Mouse (Mus musculus) embryo, embryonic 9.5 days (tissue): ENCODE measurements around the gene Atp6v1e2.

Experiments used
- DNase-seq: peaks from one replicate; pipeline ENCODE4 v3.0.0-alpha.2; 2017; ENCODE audit errors: extremely low spot score

Atp6v1e2 gene

DNA sequence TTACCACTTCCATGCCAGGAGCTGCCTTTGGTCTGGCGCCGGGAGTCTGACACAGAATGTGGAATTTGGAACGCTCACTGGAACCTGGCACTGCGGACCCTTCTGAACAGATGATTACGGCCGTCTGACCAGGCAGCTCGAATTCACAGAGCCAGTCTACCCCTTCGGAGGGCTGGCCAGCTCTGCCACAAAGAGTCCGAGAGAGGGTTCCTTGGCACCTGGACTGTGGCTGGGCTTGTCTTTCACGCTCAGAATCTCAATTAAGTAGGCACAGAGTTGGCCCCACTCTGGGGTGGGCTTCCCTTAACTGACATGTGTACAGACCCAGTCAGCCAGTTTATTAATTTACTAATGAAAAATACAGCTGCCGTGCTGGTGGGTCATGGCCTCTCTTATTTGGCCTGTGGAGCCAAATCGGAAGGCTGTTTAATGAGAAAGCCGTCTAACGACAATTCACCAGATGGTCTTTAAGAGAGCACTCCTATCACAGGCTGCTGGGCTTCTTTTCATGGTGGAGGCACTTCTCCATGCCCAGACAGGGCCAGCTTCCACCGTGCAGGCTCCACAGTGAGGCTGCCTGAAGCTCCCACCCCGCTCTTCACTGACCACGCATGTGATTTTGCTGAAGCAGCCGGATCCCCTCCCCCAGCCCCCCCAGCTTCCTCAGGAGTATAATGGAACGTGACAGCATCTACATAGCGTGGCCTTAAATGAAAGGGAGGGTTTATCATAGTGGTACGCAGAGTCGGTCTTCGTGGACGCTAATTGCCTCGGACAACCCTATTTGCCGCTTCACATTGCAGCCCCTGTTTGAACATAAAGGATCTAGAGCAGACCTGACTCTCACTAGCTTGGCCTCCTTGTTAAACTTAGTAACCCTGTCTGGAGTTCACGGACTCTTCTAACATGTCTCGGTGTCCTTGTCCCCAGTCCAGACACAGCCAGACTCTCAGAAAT is at the start of gene Atp6v1e2:
Atp6v1e2 (minus strand) TSS at position 58 of the 957 bp plus-strand sequence.
- no peak for DNase-seq

DNA sequence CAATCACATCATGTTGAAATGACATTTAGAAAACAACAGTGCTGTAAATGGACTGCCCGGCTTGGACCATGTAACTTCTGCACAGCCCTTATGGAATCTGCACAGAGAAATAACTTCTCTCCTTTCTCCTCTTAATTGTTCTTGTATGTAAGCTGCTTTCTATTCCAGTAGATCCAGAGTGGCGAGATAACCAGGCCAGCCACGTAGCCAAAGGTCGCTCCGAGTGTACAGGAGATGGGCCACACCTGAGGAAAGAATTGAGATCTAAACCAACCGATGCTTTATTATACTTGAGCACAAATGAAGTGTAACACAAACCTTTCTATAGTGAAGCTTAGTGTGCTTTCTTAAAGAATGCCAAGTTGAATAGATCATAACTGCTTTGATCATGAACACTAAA is 49.6 kb upstream of the Atp6v1e2 start:
- no peak for DNase-seq

DNA sequence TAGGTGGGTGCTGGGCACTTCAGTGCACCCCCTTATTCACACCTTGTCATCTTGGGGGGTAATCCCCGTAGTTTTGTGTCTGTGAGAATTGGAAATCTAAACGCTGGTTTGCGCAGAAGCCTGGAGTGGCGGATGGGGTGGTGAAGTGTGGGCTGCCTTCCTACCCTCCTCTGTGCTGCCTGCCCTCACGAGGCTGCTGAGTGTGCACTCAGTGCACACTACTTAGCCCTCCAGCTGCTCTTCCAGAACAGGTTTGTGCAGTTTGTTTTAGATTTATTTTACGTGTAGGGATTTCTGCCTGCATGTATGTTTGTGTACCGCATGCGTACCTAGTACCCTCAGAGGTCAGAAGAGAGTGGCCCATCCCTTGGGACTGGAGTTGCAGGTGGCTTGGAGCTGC is 43.6 kb upstream of the Atp6v1e2 start:
- no peak for DNase-seq

DNA sequence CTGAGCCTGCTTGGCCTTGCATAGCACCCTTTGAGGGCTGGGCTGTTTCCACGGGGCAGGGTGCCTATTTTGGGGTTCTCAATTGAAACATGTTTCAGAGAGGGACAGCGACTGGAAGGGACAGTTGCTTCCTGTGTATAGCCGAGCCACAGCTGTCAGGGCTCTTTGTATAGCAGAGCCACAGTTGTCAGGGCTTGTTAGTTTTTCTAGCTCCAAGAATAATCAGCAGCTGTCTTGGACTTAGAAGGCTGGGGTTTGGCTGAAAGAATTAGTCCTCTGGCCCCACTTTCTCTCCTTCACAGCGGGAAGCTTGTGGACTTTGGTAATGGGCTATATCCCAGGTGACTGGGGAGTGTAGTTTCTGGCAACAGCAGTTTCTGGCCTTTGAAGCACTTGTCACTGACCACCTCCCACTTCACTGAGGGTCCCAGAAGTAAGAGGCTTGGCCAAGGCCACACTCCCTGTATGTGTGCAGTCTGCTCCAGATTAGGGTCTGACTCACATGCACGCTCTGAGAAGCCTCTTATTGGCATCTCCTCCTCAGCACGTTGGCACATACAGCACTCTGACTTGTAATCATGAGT is 41.0 kb upstream of the Atp6v1e2 start:
- DNase-seq, result no peak

DNA sequence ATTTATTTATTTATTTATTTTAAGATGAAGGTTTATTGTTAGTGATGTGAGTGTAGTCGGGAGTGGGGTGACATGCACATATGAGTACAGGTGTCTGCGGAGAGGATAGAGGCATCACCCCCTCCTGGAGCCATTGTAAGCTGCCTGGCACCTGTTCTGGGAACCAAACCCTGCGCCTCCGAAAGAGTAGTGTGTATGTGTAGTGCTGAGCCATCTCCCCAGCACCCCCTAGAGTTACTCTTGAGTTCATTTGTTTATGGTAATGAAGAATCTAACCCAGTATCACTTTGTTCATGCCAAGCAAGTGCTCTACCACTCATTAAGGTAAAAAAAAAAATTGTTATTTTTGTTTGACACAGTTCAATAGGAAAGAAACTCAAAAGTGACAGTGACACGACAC is 40.5 kb upstream of the Atp6v1e2 start:
- no peak for DNase-seq

DNA sequence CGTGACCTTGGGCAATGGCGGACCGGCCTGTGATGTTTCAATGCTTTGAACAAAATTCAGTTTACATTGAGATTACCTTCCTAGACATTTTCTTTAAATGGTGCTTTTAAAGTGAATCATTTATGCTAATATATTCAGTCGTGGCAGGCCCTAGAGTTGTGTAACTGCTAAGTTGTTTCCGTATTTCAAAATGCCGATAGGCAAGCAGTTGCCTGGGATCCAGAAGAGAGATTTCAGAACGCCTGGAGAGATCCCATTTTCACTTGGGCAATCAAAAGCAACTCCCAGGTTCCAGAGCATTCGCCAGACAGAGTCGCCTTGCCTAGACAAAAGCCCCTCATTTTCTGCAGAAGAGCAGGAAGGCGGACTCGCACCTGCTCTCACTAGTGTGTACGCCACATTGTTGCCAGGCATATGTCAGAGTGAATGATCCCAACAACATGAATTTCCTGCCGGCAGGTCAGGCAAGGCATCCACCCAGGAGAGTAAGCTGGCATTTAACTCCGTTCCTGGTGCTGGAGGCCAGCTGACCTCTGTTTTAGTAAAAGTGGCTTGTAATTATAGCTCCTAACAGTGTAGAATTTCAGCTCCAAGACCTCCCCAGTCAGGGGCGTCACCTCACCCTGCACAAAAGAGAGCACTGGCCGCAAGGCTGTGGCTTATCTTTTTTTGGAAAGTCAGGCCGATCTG is 38.9 kb upstream of the Atp6v1e2 start:
- DNase-seq, result no peak

DNA sequence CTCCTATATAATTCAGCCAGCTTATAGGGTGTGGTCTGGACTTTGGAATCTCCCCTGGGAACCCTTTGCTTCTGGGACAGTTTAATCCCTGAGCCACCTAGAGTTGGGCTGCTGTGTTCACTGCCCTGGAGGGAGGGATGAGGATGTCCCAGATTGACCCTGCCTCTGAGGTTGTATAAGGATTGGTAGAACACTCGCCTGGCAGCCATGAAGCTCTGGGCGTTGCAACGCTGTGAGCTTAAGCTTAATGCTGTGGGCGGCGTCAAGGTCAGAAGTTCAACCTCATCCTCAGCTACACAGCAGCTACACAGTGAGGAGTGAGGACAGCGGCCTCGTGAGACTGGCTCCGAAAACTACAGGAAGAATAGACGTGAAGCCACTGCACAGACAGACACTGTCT is 34.8 kb upstream of the Atp6v1e2 start:
- no peak for DNase-seq

DNA sequence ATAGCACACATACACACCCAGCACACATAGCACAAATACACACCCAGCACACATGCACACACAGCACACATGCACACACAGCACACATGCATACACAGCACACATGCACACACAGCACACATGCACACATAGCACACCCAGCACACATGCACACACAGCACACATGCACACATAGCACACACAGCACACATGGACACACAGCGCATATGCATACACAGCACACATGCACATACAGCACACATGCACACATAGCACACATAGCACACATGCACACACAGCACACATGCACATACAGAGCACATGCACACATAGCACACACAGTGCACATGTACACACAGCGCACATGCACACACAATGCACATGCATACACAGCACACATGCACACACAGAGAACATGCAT is 34.0 kb upstream of the Atp6v1e2 start:
- DNase-seq, result no peak

DNA sequence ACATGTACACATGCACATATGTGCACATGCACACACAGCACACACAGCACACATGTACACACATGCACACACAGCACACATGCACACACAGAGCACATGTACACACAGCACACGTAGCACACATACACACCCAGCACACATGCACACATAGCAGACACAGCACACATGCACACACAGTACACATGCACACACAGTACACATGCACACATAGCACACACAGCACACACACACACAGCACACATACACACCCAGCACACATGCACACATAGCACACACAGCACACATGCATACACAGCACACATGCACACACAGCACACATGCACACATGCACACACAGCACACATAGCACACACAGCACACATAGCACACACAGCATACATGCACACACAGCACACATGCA is 33.5 kb upstream of the Atp6v1e2 start:
- DNase-seq, result no peak

DNA sequence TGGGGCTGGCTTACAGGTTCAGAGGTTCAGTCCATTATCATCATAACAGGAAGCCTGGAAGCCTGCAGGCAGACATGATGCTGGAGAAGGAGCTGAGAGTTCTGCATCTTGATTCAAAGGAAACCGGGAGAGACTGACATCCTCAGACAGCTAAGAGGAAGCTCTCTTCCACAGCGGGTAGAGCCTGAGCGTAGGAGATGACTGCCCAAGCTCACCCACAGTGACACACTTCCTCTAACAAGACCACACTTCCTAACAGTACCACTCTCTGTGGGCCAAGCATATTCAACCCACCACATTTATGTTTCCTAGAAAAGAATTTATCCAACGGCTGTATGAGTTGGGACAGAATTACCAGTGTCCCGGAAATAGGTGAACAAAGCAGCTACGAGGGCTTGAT is 30.8 kb upstream of the Atp6v1e2 start:
- DNase-seq, result no peak

DNA sequence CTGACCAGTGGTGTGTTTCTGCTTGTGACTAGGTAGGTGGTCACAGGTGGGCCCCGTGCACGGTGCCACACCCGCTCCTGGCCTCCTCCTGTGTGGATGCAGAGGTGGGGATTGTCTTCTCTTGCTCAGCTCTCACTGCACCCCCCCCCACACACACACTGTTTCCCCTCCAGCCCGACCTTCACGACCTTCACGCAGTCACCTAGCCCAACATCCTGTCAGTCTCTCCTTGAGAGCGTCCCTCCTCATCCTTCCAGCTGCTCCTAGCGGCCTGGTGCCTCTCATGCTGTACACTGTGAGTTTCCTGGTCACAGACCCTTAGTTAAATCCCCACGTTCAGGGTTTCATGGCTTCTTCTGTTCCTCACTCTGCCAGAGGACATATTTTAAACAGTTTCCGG is 28.7 kb upstream of the Atp6v1e2 start:
- DNase-seq, result no peak

DNA sequence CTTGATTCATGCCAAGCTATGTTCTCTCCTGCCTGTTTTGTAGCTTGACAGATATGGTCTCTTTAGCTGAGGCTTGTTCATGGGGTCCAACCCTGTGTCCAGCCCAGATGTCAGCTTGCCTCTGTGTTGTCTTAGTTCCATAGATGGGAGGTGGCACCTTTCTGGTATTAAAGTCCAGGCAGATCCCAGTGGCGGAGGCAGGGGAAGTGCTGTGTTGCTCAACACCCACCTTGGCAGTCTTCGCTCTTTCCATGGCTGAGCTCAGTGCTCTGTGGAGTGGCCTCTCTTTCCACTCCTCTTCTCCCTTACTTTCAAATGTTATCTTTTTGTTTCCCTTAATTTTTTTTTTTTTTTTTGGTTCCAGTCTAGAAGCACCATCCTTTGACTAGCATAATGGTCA is 25.4 kb upstream of the Atp6v1e2 start:
- no peak for DNase-seq

DNA sequence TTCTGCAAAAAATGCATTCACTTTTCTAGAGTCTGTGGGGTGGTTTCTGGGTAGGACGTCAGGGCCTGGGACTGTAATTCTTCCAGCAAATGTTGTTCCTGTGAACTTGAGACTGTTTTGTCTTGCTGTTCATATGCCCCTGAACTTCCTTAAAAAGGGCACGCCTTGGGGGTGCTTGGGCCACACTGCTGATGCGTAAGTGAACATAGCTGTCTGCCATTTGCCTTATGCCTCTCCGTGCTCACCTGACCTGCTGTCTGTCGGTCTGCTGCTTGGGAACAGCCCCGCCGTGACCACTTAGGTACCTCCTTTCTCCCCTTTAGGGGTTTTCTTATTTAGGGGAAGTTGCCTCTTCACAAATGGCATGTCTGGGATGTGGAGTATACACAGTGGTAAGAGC is 24.2 kb upstream of the Atp6v1e2 start:
- DNase-seq, result no peak

DNA sequence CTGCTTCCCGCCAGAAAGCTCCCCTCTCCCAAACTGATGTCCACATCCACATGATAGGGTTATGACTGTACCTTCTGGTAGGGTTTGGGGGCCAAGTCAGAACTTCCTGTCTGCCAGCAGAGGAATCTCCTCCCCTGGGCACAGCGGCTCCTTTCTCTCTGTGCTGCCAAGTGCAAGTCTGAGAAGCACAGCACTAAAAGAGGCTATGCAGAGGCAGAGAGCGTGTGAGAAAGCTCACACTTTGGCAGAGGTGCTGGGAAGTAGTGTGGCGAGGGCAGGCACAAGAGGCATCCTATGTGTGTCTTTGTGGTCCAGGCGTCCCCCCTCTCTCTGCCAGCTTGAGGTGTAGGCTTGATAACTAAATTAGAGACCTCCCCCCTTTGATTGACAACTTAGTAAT is 23.3 kb upstream of the Atp6v1e2 start:
- no peak for DNase-seq

DNA sequence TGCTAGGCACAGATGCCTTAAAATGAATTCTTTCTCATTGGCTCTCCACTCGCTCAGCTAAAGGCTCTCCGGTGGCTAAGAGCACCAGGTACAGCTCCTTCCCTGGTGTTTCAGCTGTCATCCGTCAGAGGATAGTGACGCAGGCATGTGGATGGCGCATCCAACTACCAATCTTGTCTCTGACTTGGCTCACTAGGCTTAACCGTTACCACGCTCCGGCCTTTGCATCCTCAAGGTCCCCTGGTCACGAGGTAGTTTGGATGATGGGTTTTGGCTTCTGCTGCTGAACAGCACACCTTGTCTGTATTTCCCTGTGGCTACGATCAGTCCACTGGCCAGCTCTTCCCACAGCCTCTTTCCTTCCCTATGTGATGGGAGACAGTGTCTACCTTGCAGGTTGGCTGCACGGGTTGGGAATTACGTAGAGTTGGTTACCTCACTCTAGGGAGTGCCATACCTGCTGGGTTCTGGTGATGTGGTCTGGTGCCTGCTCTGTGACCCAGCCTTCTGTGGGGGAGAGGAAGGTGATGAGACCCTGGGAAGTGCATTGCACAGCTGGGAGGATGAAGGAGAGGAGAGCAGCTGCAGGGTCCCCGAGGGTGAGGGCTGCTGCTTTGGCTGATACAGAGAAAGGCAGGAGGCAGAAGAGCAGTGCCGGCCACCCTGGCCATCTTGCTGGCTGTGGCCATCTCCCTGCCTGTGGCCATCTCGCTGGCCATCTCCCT is 22.5 kb upstream of the Atp6v1e2 start:
- no peak for DNase-seq

DNA sequence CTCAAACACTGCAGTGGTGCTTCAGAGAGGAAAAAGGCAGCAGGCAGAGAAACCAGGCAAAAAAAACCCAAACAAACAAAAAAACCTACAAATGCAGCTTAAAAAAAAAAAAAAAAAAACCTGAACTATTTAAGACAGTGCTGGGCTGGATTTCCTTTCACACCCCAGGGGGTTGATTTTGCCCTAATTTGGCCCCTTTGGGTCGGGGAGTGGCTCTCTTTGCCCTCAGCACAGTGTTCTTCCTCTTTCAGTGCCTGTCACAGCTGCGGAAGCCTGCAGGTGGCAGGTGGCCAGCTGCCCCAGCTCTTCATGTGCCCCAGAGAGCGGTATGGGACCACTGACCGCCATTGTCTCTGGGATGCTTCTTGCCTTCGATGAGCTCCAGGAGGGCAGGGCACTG is 21.9 kb upstream of the Atp6v1e2 start:
- DNase-seq, result no peak

DNA sequence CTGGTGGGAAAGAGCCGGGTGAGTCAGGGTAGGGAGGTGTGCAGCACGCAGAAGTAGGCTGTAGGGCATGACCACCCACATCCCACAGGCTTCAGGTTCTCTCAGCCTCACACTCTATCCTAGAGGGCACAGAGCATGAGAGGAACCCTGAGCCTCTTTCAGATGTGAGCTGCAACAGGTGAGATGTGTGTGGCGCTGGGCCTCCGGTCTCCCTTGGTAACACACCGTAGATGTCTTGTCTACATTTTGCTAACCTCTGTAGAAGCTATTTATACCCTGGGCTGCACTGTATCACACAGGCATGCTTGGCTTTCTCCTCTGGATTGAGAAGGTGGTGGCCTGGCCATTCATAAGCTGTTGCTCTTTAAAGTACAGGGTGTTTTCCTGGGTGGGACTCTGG is 20.9 kb upstream of the Atp6v1e2 start:
- no peak for DNase-seq

DNA sequence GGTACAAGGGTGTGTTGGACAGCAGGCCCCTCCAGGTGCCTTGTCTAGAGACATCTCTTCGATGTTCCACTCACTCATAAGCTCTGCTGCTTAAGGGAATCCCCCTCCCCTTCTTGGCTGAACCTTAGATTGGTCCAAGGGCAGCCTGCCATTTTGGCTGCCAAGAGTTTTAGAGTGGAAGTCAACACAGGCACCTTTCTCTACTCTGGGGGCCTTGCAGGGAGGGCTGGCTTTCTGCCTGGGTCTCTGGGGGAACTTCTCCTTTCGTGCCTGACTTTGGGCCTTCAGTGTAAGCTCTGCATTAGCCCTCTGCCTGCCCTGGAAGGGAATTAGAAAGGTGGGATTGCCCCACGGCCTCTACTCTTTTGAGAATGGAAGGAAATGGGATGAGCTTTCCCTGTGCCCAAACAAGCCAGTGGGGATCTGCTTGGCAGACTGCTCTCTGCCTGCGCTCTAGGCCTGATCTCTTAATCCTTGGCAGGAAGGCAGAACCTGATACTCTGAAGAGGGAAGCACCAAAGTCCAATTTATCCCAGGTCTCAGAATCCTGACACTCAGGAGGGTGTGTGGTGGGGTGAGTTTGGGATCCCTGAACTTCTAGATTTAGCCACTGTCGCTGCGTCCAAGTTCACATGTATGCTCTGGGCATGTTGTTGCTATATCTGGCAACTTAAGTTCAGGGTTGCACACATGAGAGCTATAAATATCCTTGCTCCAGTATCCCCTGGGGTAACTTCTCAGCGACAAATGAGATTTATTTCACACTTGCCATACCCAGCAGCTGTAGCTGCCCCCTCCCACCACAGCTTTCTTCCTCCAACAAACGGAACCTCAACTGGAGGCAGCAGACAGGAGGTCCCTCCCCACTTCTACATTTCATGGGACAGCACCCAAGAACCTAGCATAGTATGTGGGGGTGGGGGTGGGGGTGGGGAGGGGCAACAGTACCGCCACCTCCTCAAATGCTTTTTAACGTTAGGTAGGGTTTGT is 20.1 kb upstream of the Atp6v1e2 start:
- DNase-seq, result no peak

DNA sequence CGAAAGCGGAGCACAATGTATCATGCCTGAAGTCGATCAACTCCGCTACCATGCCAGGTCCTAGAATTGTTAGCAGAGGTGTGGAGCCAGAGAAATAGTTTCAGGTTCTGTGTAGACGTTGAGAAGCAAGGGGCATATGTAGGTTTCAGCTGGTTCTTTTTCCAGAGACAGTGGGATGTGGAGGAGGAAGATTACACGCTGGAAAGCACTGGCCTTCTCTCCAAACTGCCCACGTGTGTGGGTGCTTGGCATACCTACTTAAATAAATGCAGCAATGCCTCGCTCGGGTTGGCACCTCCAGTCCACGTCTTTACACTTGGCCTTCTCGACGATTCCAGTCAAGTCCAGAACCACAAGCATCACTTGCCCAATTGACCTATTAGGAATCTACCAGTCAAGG is 19.4 kb upstream of the Atp6v1e2 start:
- no peak for DNase-seq

DNA sequence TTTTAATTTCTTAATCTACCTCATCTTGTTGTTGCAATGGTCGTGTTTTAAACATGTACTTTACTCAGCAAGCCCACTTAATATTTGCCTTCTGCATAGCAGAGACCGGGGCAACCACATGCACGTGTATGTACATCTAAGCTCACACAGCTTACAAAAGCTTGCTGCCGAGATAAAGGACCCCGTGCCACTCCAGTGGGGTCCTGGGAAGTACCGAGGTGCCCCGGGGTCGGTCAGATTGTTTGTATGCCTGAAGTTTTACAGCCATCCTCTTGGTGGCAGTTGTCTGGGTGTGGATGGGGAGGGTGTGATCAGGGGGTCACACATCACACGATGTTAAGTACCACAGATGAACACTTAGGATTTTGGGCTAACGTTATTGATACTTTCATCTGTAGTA is 18.3 kb upstream of the Atp6v1e2 start:
- DNase-seq, result no peak

DNA sequence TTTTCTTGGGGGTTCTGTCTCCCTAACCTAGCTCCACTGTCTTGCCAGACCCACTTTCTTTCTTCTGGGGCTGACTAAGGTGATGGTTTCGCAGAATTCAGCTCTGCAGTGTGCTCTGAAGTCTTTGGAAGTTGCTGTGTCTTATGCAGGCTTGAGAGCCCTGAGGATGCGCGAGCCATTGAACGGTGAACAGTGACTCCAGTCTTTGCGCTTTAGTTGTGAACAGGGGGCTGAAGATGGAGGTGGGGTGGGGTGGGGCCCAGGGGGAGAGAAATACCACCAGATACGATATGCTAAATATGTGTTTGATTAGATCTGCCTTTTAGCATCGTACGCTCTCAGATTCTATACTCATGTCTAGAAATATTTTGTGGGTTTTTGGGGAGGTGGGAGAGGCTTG is 17.4 kb upstream of the Atp6v1e2 start:
- DNase-seq, result no peak
